Mouse (Mus musculus) layer of hippocampus, postnatal 10 days (tissue): ENCODE data around the gene Slc4a2. TPM values are rescaled to one million over a fixed set of nuclear protein-coding genes. Genes with fewer than 3 reads are reported as not detected.

Experiments
- DNase-seq, 2 experiments: peaks; one replicate each; pipeline ENCODE4 v3.0.0; 2021; ENCODE audit warnings: low spot score in 2 of 2
- total RNA-seq, 2 experiments: library from RNA; stranded (reverse); gene quantifications; 2 replicates each; pipeline ENCODE4 v1.2.3; 2021

Gene Slc4a2
- total RNA-seq, 2 experiments from 2014 or later, result 22.0 to 33.7 TPM

GRCm38 (mm10) chr5:24425421-24426036 lies 1.9 kb downstream of the Slc4a2 start:
- DNase-seq, result no peak

GRCm38 (mm10) chr5:24426037-24426432 lies 2.4 kb downstream of the Slc4a2 start:
- DNase-seq, result no peak

GRCm38 (mm10) chr5:24426556-24427284 lies 3.1 kb downstream of the Slc4a2 start:
- DNase-seq, result no peak

GRCm38 (mm10) chr5:24427285-24427633 lies 3.6 kb downstream of the Slc4a2 start:
- DNase-seq, result no peak

GRCm38 (mm10) chr5:24427981-24428402 lies 4.4 kb downstream of the Slc4a2 start:
- no peak for DNase-seq

- no peak for DNase-seq
These were observed 5.0 kb downstream of the Slc4a2 start for GRCm38 (mm10) chr5:24428596-24428995.

- DNase-seq, result no peak
These were observed 10.4 kb downstream of the Slc4a2 start for GRCm38 (mm10) chr5:24433993-24434392.

GRCm38 (mm10) chr5:24441187-24441586 lies 17.6 kb downstream of the Slc4a2 start:
- no peak for DNase-seq

GRCm38 (mm10) chr5:24442029-24442428 lies 18.4 kb downstream of the Slc4a2 start:
- no peak for DNase-seq

GRCm38 (mm10) chr5:24443204-24443603 lies 19.6 kb downstream of the Slc4a2 start:
- DNase-seq, result no peak

- DNase-seq, result no peak
These were observed 20.3 kb downstream of the Slc4a2 start for GRCm38 (mm10) chr5:24443927-24444326.

- DNase-seq, result peak; percentile 93 to 96
These were observed 21.2 kb downstream of the Slc4a2 start, which contains the start of gene Fastk for GRCm38 (mm10) chr5:24444746-24445427. Gene Fastk, minus strand, starts transcription at chr5:24445287.

- peak in 1 of 2 experiments; percentile 40 for DNase-seq
These were observed 21.9 kb downstream of the Slc4a2 start for GRCm38 (mm10) chr5:24445428-24446080.

- DNase-seq, result no peak
These were observed 23.0 kb downstream of the Slc4a2 start for GRCm38 (mm10) chr5:24446630-24447029.

- DNase-seq, result peak; percentile 79 to 83
These were observed 24.1 kb downstream of the Slc4a2 start, which contains the start of gene Tmub1 for GRCm38 (mm10) chr5:24447624-24448298. Gene Tmub1, minus strand, starts transcription at chr5:24447854.

- peak; percentile 81 to 90 for DNase-seq
These were observed 27.8 kb downstream of the Slc4a2 start for GRCm38 (mm10) chr5:24451264-24452029.

- peak; percentile 55 to 62 for DNase-seq
These were observed 28.5 kb downstream of the Slc4a2 start, which contains the start of gene Agap3 for GRCm38 (mm10) chr5:24452030-24452690. Gene Agap3, plus strand, starts transcription at chr5:24452177.

GRCm38 (mm10) chr5:24452691-24453233 lies 29.1 kb downstream of the Slc4a2 start:
- DNase-seq, result peak; percentile 36 to 52

GRCm38 (mm10) chr5:24453283-24453984 lies 29.8 kb downstream of the Slc4a2 start:
- DNase-seq, result peak; percentile 43 to 51
